Mouse (Mus musculus): ENCODE measurements around the gene Crisp2. TPM values are rescaled to one million over a fixed set of nuclear protein-coding genes. Genes with fewer than 3 reads are reported as not detected.

Crisp2 gene
- total RNA-seq (2021) = not detected
- long read RNA-seq, experiment 1 = 0 reads
- long read RNA-seq, experiment 2 = 0 reads

DNA sequence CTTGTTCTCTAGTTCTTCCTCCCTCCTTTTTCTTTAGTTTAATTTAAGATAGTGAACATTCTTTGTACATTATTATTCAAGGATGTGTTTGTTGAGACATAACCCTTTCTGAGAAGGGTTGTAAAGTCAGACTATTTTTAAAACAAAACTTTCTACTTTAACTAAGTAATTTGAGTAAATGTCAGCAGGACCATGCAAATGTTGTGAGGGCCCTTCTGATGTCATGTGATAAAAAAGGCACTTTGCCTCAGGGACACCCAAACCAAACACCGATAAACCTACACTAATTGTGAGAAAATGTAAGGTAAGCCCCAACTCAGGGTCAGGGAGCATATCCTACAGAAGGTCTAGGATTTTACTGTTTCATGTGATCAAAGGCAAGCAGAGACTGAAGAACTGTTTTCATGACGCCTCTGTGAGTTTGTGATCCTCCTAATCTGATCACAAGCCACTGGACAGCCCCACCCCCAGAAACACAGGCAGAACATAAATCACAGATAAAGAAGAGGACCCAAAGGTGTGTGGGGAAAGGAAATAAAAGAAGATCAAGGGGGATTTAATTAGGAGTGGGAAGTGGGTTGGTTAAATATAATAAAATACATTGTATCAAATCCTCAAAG is at the start of gene Crisp2:
Gene Crisp2, minus strand, starts transcription at position 51 of the 620 bp plus-strand sequence.
- no peak for DNase-seq (ENCODE audit: low spot score in 2 of 2)

DNA sequence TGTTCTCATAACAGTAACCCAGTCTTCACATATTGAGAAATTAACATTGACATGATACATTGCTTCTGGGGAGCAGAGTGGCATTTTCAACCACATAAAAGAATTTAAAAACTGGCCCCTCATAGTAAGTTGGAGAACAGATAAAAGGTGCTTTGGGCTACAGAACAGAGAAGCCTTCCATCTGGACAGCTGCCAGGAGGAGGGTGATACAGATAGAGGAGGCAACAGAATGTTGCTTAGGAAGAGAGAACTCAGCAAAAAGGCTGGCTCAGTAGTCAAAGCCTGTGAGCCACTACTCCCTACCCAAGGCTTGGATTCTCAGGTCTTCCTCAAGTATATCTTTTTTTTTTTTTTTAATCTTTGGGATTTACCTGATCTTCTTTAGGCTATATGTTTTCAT is 48.3 kb upstream of the Crisp2 start:
- DNase-seq (ENCODE audit: low spot score in 2 of 2) = no peak

DNA sequence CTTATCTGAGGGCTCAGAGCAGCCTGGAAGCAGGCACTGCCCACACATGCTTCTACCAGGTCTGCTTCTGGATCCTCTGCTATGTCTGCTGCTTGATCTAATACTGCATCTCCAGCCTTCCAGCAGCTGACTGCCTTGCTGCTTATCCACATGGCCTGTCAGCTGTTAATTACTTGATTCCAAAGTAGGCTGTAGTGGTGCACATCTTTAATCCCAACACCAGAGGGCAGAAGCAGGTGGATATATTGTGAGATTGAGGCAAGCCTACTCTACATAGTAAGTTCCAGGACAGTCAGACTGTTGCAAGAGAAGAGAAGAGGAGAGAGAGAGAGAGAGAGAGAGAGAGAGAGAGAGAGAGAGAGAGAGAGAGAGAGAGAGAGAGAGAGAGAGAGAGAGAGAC is 30.5 kb upstream of the Crisp2 start:
- peak in 1 of 2 experiments; percentile 23 for DNase-seq (ENCODE audit: low spot score in 2 of 2)

DNA sequence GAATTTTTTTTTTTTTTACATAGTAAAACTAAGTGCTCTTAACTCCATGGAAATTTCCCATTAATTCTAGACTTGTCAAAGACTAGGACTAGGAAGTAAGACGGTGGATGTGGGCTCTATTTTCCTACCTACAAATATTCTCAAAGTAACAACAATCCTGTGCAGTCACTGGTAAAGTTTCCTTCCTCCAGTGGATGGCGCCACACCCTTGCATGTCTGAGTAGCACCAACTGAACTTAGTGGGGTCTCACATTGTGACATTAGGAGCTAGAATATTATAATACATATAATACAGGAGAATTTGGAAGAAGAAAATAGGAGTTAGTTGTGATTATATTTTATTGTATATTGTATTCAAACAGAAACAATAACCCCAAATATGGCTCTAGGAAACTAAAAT is 25.1 kb upstream of the Crisp2 start:
- no peak for DNase-seq (ENCODE audit: low spot score in 2 of 2)

DNA sequence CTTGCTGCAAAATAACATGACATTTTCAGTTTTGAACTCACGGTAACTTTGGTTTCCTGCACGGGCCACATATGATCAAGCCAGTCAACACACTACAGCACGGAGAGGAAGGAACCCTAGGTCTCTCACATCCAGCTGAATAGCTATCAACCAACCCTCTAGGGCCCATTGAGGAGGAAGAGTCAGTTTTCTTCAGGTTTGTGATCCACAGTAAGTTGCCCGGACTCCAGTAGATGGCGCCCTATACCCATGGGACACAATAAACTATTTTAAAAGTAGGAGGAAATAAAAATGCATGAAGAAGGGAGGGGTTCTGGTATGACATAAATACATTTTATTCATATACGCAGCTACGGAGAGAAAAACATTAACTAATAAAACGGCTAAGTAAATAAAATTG is 17.7 kb upstream of the Crisp2 start:
- DNase-seq (ENCODE audit: low spot score in 2 of 2) = peak in 1 of 2 experiments; percentile 20

DNA sequence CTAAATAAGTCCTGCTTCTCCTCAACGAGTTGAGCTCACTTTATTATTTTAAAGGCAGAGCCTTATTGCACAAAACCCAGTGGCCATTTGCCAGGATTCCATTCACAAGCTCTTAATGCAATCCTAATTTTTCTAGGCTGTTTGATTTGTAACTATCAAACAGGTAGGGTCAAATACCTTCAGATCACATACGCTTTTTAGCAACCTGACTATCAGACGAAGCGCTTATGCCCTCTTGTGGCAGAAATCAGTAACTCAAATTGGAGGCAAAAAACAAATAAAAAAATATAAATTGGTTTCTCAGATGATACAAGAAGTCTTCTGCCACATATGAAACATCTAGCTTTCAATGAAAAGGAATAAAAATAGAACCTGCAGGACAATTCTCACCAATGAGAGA is 17.0 kb upstream of the Crisp2 start:
- peak in 1 of 2 experiments; percentile 4 for DNase-seq (ENCODE audit: low spot score in 2 of 2)

DNA sequence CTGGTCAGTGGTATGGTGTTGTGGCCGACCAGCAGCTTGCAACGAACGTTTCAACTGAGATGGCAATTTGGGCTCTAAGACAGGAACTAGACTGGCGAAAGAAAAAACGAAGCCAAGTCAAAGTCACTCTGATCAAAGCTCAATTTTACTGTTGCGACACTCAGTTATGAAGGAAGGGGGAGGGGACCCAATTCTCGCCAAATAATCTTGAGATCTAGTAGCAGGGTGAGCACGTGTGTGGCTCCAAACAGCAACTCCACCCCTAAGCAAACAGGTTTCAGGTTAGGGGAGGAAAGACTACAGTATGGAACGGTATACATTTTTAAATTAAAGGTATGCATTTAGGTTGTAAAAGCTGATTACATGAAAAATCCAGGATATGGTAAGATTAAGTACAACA is 14.7 kb upstream of the Crisp2 start:
- no peak for DNase-seq (ENCODE audit: low spot score in 2 of 2)

DNA sequence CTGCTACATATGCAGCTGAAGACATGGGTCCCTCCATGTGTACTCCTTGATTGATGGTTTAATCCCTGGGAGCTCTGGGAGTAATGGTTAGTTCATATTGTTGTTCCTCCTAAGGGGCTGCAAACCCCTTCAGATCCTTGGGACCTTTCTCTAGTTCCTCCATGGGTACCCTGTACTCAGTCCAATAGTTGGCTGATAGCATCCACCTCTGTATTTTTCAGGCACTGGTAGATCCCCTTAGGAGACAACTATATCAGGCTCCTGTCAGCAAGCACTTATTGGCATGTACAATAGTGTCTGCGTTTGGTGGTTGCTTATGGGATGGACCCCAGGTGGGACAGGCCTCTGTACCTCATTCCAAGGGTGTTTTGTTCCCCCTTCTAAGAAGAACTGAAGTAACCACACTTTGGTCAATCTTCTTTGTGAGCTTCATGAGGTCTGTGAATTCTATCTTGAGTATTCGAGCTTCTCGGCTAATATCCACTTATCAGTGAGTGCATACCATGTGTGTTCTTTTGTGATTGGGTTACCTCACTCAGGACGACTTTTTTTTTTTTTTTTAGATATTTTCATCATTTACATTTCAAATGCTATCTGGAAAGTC is 10.6 kb upstream of the Crisp2 start:
- DNase-seq (ENCODE audit: low spot score in 2 of 2) = no peak

DNA sequence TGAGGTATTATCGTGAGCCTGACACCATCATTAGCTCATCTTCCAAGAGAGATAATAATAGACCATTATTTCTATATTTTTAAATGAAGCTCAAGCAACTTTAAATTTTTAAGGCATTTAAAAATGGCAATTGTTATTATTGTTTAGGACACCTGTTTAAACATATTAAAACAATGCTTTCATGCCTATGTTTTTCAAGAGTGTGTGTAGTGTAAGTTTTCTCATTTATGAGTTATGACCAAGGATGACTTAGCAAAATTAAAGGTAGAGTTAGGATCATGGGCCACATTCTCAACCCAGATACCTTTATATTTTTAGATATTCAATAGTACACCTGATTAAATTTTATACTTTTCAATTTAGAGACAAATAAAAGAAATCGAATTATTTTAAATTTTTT is 5.5 kb upstream of the Crisp2 start:
- no peak for DNase-seq (ENCODE audit: low spot score in 2 of 2)

DNA sequence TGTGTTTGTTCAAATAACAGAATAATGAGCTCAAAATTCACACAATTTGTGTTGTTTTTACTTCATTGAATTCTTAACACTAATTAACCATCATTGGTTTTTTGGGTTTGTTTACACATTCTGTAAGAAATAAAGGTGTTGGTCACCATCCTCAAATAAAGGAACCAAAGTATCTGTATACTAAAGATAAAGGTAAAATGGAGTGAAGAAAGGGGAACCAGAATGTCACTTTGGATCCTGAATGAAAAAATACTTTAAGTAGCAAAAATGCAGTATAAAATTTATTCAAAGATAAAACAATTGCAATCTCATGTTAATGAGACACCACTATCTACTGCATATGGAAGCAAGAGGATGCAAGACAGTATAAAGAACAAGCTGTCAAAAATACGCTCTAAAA is 4.8 kb upstream of the Crisp2 start:
- no peak for DNase-seq (ENCODE audit: low spot score in 2 of 2)

DNA sequence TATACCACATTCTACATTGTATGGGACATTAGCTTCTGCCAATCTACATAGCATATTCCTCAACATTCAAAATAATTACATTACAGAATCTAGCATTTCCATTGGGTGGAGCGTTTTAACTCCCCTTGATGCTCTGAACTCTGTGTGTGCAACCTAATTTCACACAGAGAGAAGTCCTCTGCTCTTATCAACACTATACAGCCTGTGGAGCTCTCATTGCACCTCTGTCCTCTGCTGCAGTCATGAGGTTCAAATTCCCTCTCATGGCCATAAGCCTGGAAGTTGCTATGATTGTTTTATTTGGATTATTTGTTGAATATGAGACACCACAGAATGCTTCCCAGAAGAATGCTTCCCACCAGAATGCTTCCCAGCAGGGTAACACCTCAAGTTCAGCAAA is 4.1 kb upstream of the Crisp2 start, which contains the start of gene Rhag:
Gene Rhag, plus strand, starts transcription at position 193 of the 400 bp plus-strand sequence.
- DNase-seq (ENCODE audit: low spot score in 2 of 2) = no peak

DNA sequence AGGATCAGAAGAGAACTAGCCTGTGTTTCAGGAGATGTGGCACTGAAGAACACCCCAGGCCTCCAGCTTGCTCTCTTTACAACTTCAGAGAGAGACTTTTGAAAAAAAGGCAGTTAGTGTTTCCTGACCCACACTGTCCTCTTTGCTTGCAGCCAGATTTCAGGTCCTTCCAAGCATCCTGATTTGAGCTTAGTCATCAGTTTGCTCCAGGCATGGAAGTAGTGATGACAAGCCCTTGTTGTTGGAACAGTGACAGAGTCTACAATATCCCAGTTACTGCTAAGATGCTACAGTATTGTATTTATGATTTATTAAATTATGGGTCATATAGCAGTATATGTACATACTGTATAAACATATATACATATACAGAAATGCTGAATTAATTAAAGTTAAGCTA is 1.3 kb upstream of the Crisp2 start:
- DNase-seq (ENCODE audit: low spot score in 2 of 2) = no peak

DNA sequence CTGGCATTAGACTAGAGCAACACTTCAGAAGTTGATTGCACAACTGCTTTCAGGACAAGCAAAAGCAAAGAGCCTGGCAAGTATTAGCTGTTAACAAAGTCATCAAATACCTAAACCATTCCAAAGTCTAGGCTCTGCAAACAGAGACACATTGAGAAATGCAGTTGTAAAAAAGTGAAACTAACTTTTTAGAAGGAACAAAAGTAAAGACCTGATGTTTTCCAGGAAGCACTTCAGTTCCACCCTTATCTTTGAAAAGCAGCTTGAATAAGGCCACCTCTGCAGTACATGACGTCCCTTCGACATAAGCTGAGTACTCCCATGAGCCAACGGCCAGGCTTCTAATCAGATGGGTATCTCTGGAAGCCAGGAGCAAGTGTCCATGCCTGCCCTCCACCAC is 253 bp downstream of the Crisp2 start:
- DNase-seq (ENCODE audit: low spot score in 2 of 2) = no peak

DNA sequence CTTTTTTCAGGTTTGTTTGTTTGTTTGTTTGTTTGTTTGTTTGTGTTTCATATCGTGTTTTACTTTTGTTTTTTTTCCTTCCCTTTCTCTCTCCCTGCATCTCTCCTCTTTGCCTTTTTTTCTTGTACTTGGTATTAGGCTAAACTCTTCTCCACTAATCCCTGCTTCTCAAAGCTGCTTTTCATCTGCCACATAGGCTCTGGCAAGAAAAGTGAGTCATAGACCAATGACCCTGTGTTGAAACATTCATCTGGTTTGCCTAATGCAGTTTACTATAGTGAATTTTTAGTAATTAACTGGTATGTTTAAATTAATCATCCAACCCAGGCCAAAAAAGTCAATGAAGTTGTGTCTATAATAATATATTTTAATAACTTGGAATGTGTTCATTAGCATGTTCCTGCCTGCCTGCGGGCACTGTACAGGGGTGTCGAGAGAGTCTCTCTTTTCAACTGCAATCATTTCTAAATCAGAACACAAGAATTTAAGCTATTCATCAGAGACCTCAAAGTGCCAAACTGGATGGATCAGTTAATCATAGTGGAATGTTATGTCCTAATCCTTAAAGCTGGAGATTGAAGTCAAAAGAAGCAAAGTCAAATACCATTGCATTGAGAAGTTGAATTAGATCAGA is 4.0 kb downstream of the Crisp2 start:
- no peak for DNase-seq (ENCODE audit: low spot score in 2 of 2)

DNA sequence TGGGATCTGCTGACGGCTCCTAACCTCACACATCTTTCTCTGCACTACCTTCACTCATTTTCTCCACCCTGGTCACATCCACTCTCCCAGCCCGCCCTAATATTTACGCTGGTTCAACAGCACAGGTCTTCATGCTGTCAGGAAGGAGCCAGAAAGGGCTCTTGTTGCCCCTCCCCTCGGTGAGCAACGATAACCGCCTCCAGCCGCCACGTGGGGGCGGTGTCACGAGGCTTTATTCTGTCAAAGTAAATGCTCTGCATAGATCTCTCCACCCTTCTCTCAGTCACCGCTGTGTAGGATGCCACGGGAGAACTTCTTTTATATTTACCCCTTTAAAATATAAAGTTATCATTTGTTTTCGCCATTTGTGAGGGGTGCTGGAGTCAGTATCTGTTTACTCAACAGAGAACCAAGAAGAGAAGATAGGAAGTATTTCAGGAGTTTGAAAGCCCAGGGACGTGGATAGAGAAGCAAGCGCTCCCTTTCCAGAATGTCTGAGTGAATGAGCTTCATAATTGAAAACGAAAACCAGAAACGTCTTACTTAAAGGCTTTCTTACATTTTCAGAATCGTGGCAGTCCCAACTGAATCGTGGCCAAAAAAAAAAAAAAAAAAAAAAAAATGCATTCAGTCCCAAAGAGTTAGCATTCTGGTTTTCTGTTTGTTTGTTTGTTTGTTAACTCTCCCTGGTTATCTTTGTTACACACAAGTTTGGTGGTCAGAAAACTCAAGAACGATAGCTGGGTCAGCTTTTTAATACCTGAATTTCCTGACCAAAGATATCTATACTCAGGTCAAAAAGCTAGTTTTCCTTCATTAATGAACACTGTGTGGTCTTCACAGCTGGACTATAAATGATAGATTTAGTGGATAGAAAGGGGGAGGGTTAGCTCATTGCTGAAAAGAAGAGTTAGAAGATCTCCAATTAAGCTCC is 12.6 kb downstream of the Crisp2 start:
- peak in 1 of 2 experiments; percentile 9 for DNase-seq (ENCODE audit: low spot score in 2 of 2)

DNA sequence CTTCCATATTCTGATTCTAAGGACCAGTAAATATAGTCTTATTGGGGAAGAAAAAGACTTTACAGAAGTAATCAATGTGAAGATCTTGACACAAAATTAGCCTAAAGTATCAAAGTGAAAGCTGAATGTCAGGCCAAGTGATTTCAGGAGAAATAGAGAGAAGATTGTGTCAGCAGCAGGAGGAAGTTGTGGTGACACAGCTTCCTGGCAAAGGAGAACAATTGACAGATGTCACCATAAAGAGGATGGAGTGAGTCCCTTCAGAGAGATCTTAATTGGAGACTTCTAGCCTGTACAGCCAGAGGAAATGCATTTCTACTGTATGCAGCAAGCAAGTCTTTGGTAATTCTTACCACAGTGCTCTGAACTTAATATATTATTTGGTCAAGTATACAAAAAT is 16.9 kb downstream of the Crisp2 start:
- DNase-seq (ENCODE audit: low spot score in 2 of 2) = no peak

DNA sequence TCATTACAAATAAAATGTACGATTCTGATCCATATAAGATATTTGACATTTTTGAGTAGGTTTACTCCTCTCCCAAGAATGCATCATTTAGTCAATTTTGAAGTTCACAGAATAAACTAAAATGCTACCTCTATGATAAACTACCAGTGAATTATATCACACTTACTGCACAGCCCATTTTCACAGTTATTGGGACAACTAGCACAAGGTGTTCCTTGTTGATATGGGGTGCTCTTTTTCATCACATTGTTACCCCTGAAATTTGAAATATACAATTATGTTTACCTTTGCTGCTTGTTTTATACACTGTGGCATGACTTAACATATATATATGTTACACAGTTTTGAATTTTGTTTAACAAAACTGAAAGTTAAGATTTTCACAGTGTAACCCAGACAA is 39.7 kb downstream of the Crisp2 start:
- DNase-seq (ENCODE audit: low spot score in 2 of 2) = no peak

DNA sequence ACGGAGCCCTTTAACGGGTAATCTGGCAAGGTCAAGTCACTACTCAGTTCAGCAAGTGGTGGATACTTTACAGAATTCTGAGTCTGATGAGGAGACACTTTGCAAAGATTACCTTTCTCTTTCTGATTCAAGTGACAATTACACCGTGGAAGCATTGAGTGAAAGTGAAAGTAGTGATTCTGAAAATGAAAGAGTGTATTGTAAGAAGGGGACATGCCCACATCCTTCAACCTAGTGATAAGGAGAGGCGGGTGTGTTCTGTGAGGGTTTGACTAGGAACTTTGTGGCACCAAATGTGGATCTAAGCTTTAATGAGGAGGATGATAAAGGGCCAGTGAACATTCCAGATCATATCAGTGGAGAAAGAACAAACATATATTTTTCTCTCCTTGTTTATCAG is 43.1 kb downstream of the Crisp2 start:
- DNase-seq (ENCODE audit: low spot score in 2 of 2) = no peak

DNA sequence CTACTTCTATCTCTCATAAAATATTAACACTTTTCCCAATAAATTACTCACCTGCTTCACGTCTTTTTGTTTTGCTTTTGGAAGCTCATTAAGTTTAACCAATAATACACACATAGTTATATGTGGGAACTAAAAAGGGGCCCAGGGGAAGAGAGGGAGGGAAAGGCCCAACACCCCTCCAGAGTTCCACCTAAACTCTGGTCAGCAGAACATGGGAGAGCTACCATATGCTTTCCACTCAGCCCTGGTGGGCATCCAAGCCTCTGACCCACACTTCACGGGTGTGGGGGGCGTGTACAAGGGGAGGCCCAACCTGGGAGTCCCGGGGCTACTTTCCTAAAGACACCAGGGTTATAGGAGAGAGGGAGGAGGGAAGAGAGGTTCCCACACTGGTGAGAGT is 75.1 kb downstream of the Crisp2 start:
- DNase-seq (ENCODE audit: low spot score in 2 of 2) = no peak

DNA sequence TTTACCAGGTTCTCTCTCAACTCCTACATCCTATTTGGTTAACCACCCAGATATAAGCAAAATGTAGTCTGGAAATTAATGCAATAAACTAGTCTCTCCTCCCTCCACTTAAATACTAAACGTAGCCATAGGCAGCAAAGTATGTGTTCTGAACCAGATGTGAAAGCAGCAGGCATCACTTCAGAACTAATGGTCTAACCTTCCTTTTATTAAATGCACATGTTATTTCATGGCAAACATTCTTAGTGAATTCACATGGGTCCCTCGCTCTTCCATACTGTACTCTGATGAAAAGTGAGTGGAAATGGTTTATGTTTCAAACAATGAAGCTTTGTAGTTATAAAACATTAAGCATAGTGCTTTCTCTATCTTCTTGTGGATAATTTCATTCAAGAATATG is 75.5 kb downstream of the Crisp2 start:
- no peak for DNase-seq (ENCODE audit: low spot score in 2 of 2)

DNA sequence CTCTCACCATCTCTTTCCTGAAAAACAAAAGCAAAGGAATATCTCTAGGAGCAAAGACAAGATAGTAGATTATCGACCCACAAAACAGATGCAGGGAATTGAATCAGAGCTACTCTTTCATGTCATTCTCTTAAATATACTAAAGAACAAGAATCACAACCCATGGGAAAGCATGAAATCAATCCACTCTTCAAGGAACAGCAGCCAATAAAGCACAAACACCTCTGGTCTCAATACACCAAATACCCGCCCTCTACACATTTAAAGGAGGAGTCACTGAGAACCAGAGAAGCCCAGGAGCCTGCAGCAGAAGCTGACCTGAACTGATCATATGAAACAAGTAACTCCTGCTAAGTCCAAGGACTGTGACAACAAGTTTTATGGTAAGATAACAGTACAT is 80.0 kb downstream of the Crisp2 start, which contains the start of gene Esp1:
Gene Esp1, plus strand, starts transcription at position 301 of the 400 bp plus-strand sequence.
- no peak for DNase-seq (ENCODE audit: low spot score in 2 of 2)

All from layer of hippocampus, postnatal 14 days (tissue).